Mouse (Mus musculus): ENCODE results near the gene Gid4. TPM values are rescaled to one million over a fixed set of nuclear protein-coding genes. Genes with fewer than 3 reads are reported as not detected.

The Gid4 gene
- polyA plus RNA-seq, 1 experiment from 2014 or later = 29.1 TPM

DNA sequence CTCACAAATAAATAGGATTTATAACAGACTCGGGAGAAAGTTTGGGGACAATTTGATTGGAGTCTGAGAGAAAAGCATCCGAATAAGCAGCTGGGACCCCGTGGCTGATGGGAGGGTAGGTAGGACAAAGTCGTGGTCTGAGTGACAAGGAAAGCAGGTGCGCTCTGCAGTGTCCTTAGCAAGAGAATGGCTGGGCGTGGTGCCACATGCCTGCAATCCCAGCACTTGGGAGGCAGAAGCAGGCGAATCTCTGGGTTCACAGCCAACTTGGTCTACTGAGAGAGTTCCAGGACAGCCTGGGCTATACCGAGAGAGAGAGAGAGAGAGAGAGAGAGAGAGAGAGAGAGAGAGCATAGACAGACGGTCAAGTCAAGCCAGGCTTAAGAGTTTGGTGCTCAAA is 53.8 kb downstream of the Gid4 start:
- H3K4me2 ChIP-seq (ENCODE audit: low read length) = no peak overlapping the region
- DNase-seq (ENCODE audit: low spot score) (no peak), ATAC-seq (replicated peaks; ENCODE audit: low FRiP score, low TSS enrichment, low read depth) (no peak)
- H3K27ac ChIP-seq (ENCODE audit: low read depth) = no peak overlapping the region
- no peaks in the 10 kb centered on the region for H3K27me3 ChIP-seq (replicated peaks; ENCODE audit: control insufficient read depth, insufficient read depth, low read length)
- H3K9me3 ChIP-seq (ENCODE audit: control insufficient read depth, low read length) = no peaks in the 10 kb centered on the region
- H3K9ac ChIP-seq (ENCODE audit: low read length) = no peak overlapping the region
- H3K4me1 ChIP-seq (replicated peaks; ENCODE audit: control insufficient read depth, insufficient read depth, low read length) = no peaks in the 10 kb centered on the region
- WGBS = 82% methylated on average over 9 of the region's 9 CpGs
- no peak overlapping the region for H3K4me3 ChIP-seq (ENCODE audit: low read depth, low read length)
- peaks cover 40% of the 10 kb centered on the region for H3K36me3 ChIP-seq (ENCODE audit: control insufficient read depth, insufficient read depth, low read length)

GRCm38 (mm10) chr11:60474534-60474933 is 57.6 kb downstream of the Gid4 start:
- Histone ChIP-seq H3K9ac (ENCODE audit: low read length) (no peak overlapping the region), H3K4me1 (replicated peaks; ENCODE audit: control insufficient read depth, insufficient read depth, low read length) (no peaks in the 10 kb centered on the region), H3K27me3 (replicated peaks; ENCODE audit: control insufficient read depth, insufficient read depth, low read length) (no peaks in the 10 kb centered on the region), H3K36me3 (ENCODE audit: control insufficient read depth, insufficient read depth, low read length) (peaks cover 4% of the 10 kb centered on the region; the same call in 1 of the 2 replicates), H3K4me2 (ENCODE audit: low read length) (no peak overlapping the region), H3K9me3 (ENCODE audit: control insufficient read depth, low read length) (no peaks in the 10 kb centered on the region), H3K4me3 (ENCODE audit: low read depth, low read length) (no peak overlapping the region), H3K27ac (ENCODE audit: low read depth) (no peak overlapping the region)
- no peak for ATAC-seq (replicated peaks; ENCODE audit: low FRiP score, low TSS enrichment, low read depth)
- 82% methylated on average over 5 of the region's 5 CpGs for WGBS
- DNase-seq (ENCODE audit: low spot score) = no peak

DNA sequence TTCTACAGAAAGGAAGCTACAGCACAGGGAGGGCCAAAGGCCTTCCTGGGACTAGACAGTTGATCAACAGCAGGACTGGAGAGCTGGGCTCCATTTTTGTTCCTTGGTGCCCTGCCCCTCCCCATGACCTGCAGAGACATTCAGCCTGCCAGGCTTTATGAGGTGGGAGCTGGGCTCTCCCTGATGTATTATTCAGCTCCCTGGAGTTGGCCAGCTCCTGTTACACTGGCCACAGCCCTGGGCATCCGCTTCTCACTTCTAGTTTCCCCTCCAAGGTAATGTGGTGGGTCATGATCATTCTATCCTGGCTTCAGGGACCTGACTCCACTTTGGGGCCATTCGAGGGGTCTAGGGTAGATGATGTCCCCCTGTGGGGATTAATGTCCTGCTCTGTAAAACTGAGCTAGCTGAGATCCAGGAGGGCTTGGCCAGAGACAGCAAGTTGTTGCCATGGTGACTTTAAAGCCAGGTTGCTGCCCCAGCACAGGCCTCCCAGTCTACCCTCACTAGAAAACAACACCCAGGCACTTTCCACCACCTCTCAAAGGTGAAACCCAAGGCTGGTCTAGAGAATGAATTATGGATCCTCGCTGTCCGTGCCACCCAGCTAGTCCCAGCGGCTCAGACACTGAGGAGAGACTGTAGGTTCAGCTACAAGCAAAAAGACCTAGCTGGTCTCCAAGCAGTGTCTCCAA is 58.9 kb downstream of the Gid4 start:
- DNase-seq (ENCODE audit: low spot score) = no peak
- 80% methylated on average over 5 of the region's 5 CpGs for WGBS
- no peaks in the 10 kb centered on the region for H3K36me3 ChIP-seq (ENCODE audit: control insufficient read depth, insufficient read depth, low read length)
- no peak overlapping the region for H3K9ac ChIP-seq (ENCODE audit: low read length)
- no peaks in the 10 kb centered on the region for H3K4me1 ChIP-seq (replicated peaks; ENCODE audit: control insufficient read depth, insufficient read depth, low read length)
- no peak overlapping the region for H3K4me3 ChIP-seq (ENCODE audit: low read depth, low read length)
- no peaks in the 10 kb centered on the region for H3K9me3 ChIP-seq (ENCODE audit: control insufficient read depth, low read length)
- ATAC-seq (replicated peaks; ENCODE audit: low FRiP score, low TSS enrichment, low read depth) = no peak
- no peaks in the 10 kb centered on the region for H3K27me3 ChIP-seq (replicated peaks; ENCODE audit: control insufficient read depth, insufficient read depth, low read length)
- H3K27ac ChIP-seq (ENCODE audit: low read depth) = no peak overlapping the region
- H3K4me2 ChIP-seq (ENCODE audit: low read length) = no peak overlapping the region

GRCm38 (mm10) chr11:60478121-60478520 is 61.2 kb downstream of the Gid4 start:
- no peaks in the 10 kb centered on the region for H3K4me1 ChIP-seq (replicated peaks; ENCODE audit: control insufficient read depth, insufficient read depth, low read length)
- H3K27ac ChIP-seq (ENCODE audit: low read depth) = no peak overlapping the region
- DNase-seq (ENCODE audit: low spot score) (peak; percentile 55), ATAC-seq (replicated peaks; ENCODE audit: low FRiP score, low TSS enrichment, low read depth) (peak; percentile 74; the same call in 1 of the 2 replicates)
- no peaks in the 10 kb centered on the region for H3K27me3 ChIP-seq (replicated peaks; ENCODE audit: control insufficient read depth, insufficient read depth, low read length)
- no peak overlapping the region for H3K4me3 ChIP-seq (ENCODE audit: low read depth, low read length)
- 34% methylated on average over 17 of the region's 17 CpGs for WGBS
- H3K36me3 ChIP-seq (ENCODE audit: control insufficient read depth, insufficient read depth, low read length) = no peaks in the 10 kb centered on the region
- H3K4me2 ChIP-seq (ENCODE audit: low read length) = peak overlapping the region; percentile 36
- H3K9ac ChIP-seq (ENCODE audit: low read length) = no peak overlapping the region
- no peaks in the 10 kb centered on the region for H3K9me3 ChIP-seq (ENCODE audit: control insufficient read depth, low read length)

- 50% methylated on average over 3 of the region's 3 CpGs for WGBS
- no peak for ATAC-seq (replicated peaks; ENCODE audit: low FRiP score, low TSS enrichment, low read depth)
Observed at GRCm38 (mm10) chr11:60486267-60486666, 69.3 kb downstream of the Gid4 start.

DNA sequence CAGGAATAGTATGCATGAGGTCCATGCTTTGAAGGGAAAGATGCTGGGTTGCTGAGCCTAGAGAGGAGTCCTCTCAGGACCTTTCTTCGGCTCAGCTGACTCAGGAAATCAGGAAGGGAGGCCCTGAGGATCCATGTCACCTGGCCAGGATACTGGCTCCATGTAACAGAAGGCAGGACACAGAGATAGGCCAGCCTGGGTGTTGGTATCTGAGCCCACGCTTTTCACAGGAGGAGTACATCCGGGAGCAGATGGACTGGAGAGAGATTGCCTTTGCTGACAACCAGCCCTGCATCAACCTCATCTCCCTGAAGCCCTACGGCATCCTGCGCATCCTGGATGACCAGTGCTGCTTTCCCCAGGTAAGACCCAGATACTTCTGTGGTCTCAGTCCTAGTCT is 75.8 kb downstream of the Gid4 start:
- Histone ChIP-seq H3K4me2 (ENCODE audit: low read length) (no peak overlapping the region), H3K9me3 (ENCODE audit: control insufficient read depth, low read length) (no peaks in the 10 kb centered on the region), H3K9ac (ENCODE audit: low read length) (no peak overlapping the region), H3K27me3 (replicated peaks; ENCODE audit: control insufficient read depth, insufficient read depth, low read length) (no peaks in the 10 kb centered on the region), H3K27ac (ENCODE audit: low read depth) (no peak overlapping the region), H3K4me3 (ENCODE audit: low read depth, low read length) (no peak overlapping the region), H3K36me3 (ENCODE audit: control insufficient read depth, insufficient read depth, low read length) (no peaks in the 10 kb centered on the region), H3K4me1 (replicated peaks; ENCODE audit: control insufficient read depth, insufficient read depth, low read length) (no peaks in the 10 kb centered on the region)
- 87% methylated on average over 5 of the region's 5 CpGs for WGBS
- ATAC-seq (replicated peaks; ENCODE audit: low FRiP score, low TSS enrichment, low read depth) (no peak), DNase-seq (ENCODE audit: low spot score) (no peak)

More at GRCm38 (mm10) chr11:60486267-60486666, 69.3 kb downstream of the Gid4 start:
- Histone ChIP-seq H3K27ac (ENCODE audit: low read depth) (no peak overlapping the region), H3K9me3 (ENCODE audit: control insufficient read depth, low read length) (no peaks in the 10 kb centered on the region), H3K4me1 (replicated peaks; ENCODE audit: control insufficient read depth, insufficient read depth, low read length) (no peaks in the 10 kb centered on the region), H3K4me3 (ENCODE audit: low read depth, low read length) (no peak overlapping the region), H3K27me3 (replicated peaks; ENCODE audit: control insufficient read depth, insufficient read depth, low read length) (no peaks in the 10 kb centered on the region), H3K36me3 (ENCODE audit: control insufficient read depth, insufficient read depth, low read length) (no peaks in the 10 kb centered on the region), H3K4me2 (ENCODE audit: low read length) (no peak overlapping the region), H3K9ac (ENCODE audit: low read length) (no peak overlapping the region)
- DNase-seq (ENCODE audit: low spot score) = no peak

- no peak for ATAC-seq (replicated peaks; ENCODE audit: low FRiP score, low TSS enrichment, low read depth)
- Histone ChIP-seq H3K9ac (ENCODE audit: low read length) (no peak overlapping the region), H3K4me2 (ENCODE audit: low read length) (no peak overlapping the region), H3K4me3 (ENCODE audit: low read depth, low read length) (no peak overlapping the region), H3K9me3 (ENCODE audit: control insufficient read depth, low read length) (no peaks in the 10 kb centered on the region), H3K27ac (ENCODE audit: low read depth) (no peak overlapping the region), H3K36me3 (ENCODE audit: control insufficient read depth, insufficient read depth, low read length) (no peaks in the 10 kb centered on the region), H3K27me3 (replicated peaks; ENCODE audit: control insufficient read depth, insufficient read depth, low read length) (no peaks in the 10 kb centered on the region), H3K4me1 (replicated peaks; ENCODE audit: control insufficient read depth, insufficient read depth, low read length) (no peaks in the 10 kb centered on the region)
- no peak for DNase-seq (ENCODE audit: low spot score)
- WGBS = 68% methylated on average over 2 of the region's 2 CpGs
Observed at GRCm38 (mm10) chr11:60495692-60496091, 78.7 kb downstream of the Gid4 start.

Other genes starting within 250 kb of the Gid4 start
- gene Srebf1, start 194.6 kb upstream of the Gid4 start, polyA plus RNA-seq (2014; fragmentation: Nextera tagmentation; extraction: Ambion mirVana) = 85.0 and 97.7 TPM in 2 replicates
- 16.3 and 19.4 TPM in 2 replicates for gene Tom1l2, start 64.2 kb upstream of the Gid4 start, polyA plus RNA-seq (2014; fragmentation: Nextera tagmentation; extraction: Ambion mirVana)
- gene Drc3, start 63.8 kb upstream of the Gid4 start, polyA plus RNA-seq (2014; fragmentation: Nextera tagmentation; extraction: Ambion mirVana) = 1.6 and 1.8 TPM in 2 replicates
- 59.5 and 62.2 TPM in 2 replicates for gene Atpaf2, start 1.3 kb downstream of the Gid4 start, polyA plus RNA-seq (2014; fragmentation: Nextera tagmentation; extraction: Ambion mirVana)
- gene Drg2, start 37.4 kb downstream of the Gid4 start, polyA plus RNA-seq (2014; fragmentation: Nextera tagmentation; extraction: Ambion mirVana) = 110 and 113 TPM in 2 replicates
- 0.07 and 0.32 TPM in 2 replicates for gene Myo15, start 52.2 kb downstream of the Gid4 start, polyA plus RNA-seq (2014; fragmentation: Nextera tagmentation; extraction: Ambion mirVana)
- 35.4 and 36.2 TPM in 2 replicates for gene Alkbh5, start 119.2 kb downstream of the Gid4 start, polyA plus RNA-seq (2014; fragmentation: Nextera tagmentation; extraction: Ambion mirVana)

All from intestine, embryonic 14.5 days (tissue).